Mouse (Mus musculus): ENCODE measurements around the gene Usp4. TPM values are rescaled to one million over a fixed set of nuclear protein-coding genes. Genes with fewer than 3 reads are reported as not detected.

Usp4 gene
- total RNA-seq, 2 experiments from 2014 or later, result 111 to 121 TPM

- no peak for DNase-seq (ENCODE audit: low spot score in 2 of 2)
Measured at GRCm38 (mm10) chr9:108404451-108404850, 56.8 kb downstream of the Usp4 start.

GRCm38 (mm10) chr9:108409535-108409934, 61.9 kb downstream of the Usp4 start:
- no peak for DNase-seq (ENCODE audit: low spot score in 2 of 2)

- peak; percentile 25 to 51 for DNase-seq (ENCODE audit: low spot score in 2 of 2)
Measured at GRCm38 (mm10) chr9:108411381-108411942, 63.8 kb downstream of the Usp4 start.

DNA sequence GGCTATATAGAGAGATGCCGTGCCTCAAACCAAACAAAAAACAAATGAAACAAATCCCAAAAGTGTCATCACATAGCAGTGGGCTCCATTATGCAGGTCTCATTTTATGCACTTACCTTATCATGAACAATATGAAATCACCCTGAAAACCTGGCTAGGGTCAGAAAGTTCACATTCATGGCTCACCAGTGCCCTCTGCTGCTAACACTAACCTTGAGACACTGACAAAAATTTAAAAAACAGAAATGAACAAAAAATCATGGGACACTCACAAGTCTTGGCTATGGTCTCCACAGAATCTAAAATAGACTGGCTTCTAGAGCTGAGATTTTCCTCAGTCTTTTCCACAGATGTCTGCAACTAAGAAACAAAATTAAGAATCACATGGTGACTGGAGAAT, 64.6 kb downstream of the Usp4 start:
- DNase-seq (ENCODE audit: low spot score in 2 of 2), result peak in 1 of 2 experiments; percentile 18

GRCm38 (mm10) chr9:108428384-108428783, 80.7 kb downstream of the Usp4 start, which contains the start of gene Ccdc36:
Gene Ccdc36 (minus strand): TSS chr9:108428484.
- no peak for DNase-seq (ENCODE audit: low spot score in 2 of 2)

GRCm38 (mm10) chr9:108431431-108432067, 83.9 kb downstream of the Usp4 start:
- no peak for DNase-seq (ENCODE audit: low spot score in 2 of 2)

- DNase-seq (ENCODE audit: low spot score in 2 of 2), result no peak
Measured at GRCm38 (mm10) chr9:108436182-108436581, 88.5 kb downstream of the Usp4 start, which contains the start of gene BC048562. Gene BC048562 (plus strand): TSS chr9:108436482.

- no peak for DNase-seq (ENCODE audit: low spot score in 2 of 2)
Measured at GRCm38 (mm10) chr9:108439176-108439575, 91.5 kb downstream of the Usp4 start.

GRCm38 (mm10) chr9:108440485-108440884, 92.8 kb downstream of the Usp4 start:
- DNase-seq (ENCODE audit: low spot score in 2 of 2), result no peak

DNA sequence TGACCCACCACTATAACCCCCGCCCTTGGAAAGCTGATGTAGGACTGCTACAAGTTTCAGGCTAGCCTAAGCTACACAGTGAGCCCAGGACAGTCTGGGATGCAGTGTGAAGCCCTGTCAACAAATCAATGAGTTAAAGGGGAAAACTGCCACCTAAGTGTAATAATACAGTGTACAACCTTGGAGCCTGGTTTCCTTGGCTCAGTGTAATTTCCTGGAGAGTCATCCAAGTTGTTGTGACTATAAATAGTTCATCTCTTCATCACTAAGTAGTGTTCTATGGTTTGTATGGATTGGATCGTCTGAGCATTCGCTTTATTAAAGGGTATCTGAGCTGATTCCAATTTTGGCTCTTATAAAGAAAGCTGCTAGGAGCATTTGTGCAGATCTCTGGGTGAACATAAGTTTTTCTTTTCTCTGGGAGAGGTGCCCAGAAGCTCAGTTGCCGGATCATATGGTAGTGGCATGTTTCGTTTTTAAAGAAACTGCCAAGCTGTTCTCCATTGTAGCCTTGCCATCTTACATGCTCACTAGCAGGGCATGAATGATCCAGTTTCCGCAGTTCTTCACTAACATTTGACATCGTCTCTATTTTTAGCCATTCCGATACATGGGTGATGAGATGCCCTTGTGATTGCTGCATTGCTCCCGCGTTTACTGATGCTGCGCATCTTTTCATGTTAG, 93.7 kb downstream of the Usp4 start:
- peak; percentile 61 to 91 for DNase-seq (ENCODE audit: low spot score in 2 of 2)

Other genes with a start within 250 kb of the Usp4 start
- 100 to 1,000 TPM; 203 to 219 TPM for gene Bsn, start 157.5 kb upstream of the Usp4 start, total RNA-seq (2021)
- 100 to 1,000 TPM; 119 to 120 TPM for gene Dag1, start 83.9 kb upstream of the Usp4 start, total RNA-seq (2021)
- 10 to 100 TPM; 85.7 to 86.1 TPM for gene Nicn1, start 57.4 kb upstream of the Usp4 start, total RNA-seq (2021)
- 10 to 100 TPM; 27.1 to 27.9 TPM for gene Amt, start 51.0 kb upstream of the Usp4 start, total RNA-seq (2021)
- gene Rhoa, start 41.7 kb upstream of the Usp4 start, total RNA-seq (2021), result 100 to 1,000 TPM; 189 to 198 TPM
- gene Tcta, start 41.7 kb upstream of the Usp4 start, total RNA-seq (2021), result 10 to 100 TPM; 45.3 to 46.8 TPM
- 10 to 100 TPM; 67.3 to 68.7 TPM for gene Gpx1, start 8.9 kb upstream of the Usp4 start, total RNA-seq (2021)
- 1 to 10 TPM in 1 of 2 experiments, under 1 TPM in 1; 0.86 to 1.2 TPM for gene 1700102P08Rik, start 45.0 kb downstream of the Usp4 start, total RNA-seq (2021)
- under 1 TPM in 1 of 2 experiments, not detected in 1; 0.14 TPM for gene Ccdc36, start 80.6 kb downstream of the Usp4 start, total RNA-seq (2021)
- not detected for gene BC048562, start 88.6 kb downstream of the Usp4 start, total RNA-seq (2021)
- 10 to 100 TPM; 37.0 to 37.8 TPM for gene Ccdc71, start 112.7 kb downstream of the Usp4 start, total RNA-seq (2021)
- gene Klhdc8b, start 113.7 kb downstream of the Usp4 start, total RNA-seq (2021), result 10 to 100 TPM; 17.5 to 18.4 TPM
- gene Lamb2, start 131.9 kb downstream of the Usp4 start, total RNA-seq (2021), result 10 to 100 TPM; 34.8 to 39.8 TPM
- gene Usp19, start 142.7 kb downstream of the Usp4 start, total RNA-seq (2021), result 100 to 1,000 TPM; 123 to 128 TPM
- gene Qars, start 159.9 kb downstream of the Usp4 start, total RNA-seq (2021), result 10 to 100 TPM; 77.4 to 91.5 TPM
- 100 to 1,000 TPM; 123 to 130 TPM for gene Qrich1, start 169.0 kb downstream of the Usp4 start, total RNA-seq (2021)
- 10 to 100 TPM; 61.3 to 70.1 TPM for gene Impdh2, start 212.4 kb downstream of the Usp4 start, total RNA-seq (2021)
- 10 to 100 TPM; 52.0 to 54.6 TPM for gene Ndufaf3, start 219.6 kb downstream of the Usp4 start, total RNA-seq (2021)
- 10 to 100 TPM; 76.0 to 86.5 TPM for gene Dalrd3, start 222.0 kb downstream of the Usp4 start, total RNA-seq (2021)
- gene Wdr6, start 230.9 kb downstream of the Usp4 start, total RNA-seq (2021), result 100 to 1,000 TPM; 172 to 180 TPM
- 10 to 100 TPM; 64.2 to 64.5 TPM for gene P4htm, start 249.8 kb downstream of the Usp4 start, total RNA-seq (2021)